1 mouse cellular context compared by ENCODE assay signal in the genomic region with DNA sequence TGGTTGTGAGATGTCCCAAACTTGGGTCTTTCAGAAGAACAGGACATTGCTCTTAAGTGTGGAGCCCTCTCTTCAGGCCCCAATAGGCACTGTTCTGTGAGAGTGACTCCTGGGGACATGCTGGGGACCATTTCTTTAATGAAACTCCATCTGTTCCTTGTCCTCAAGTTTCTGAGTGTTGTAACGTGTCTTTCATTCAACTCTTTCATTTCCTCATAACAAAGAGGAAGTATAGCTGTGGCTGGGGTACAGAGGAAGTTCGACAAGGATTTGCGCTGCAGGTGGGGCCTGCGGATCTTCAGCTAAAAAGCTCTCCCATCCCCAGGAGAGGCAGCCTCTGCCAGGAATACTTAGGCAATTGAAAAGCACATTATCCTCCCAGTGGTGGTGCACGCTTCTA.
A peak's percentile ranks its signal among the peaks of the same experiment; 100 is the strongest.
TF ChIP-seq lines count a peak whose summit lies in the region.

No protein-coding gene starts in this region.

TF ChIP-seq in CH12.LX, 34 proteins besides CTCF, POLR2A, EP300 and RAD21:
- TF ChIP-seq E2F4 (IDR thresholded peaks at IDR 0.05; ENCODE audit: insufficient replicate concordance, low read depth, low read length) (no peak), RCOR1 (conservative IDR thresholded peaks at IDR 0.05; ENCODE audit: low read depth, low read length) (no peak), NELFE (IDR thresholded peaks at IDR 0.05; ENCODE audit: low read depth, low read length) (no peak), MYC (IDR thresholded peaks at IDR 0.05; ENCODE audit: low read depth, low read length) (peak; percentile 86), ZC3H11A (IDR thresholded peaks at IDR 0.05; ENCODE audit: low read depth, low read length) (no peak), ELF1 (IDR thresholded peaks at IDR 0.05; ENCODE audit: low read depth, low read length) (peak; percentile 63), TCF12 (IDR thresholded peaks at IDR 0.05; ENCODE audit: low read depth, low read length) (peak; percentile 71; the same call in 1 of the 2 replicates), JUND (conservative IDR thresholded peaks at IDR 0.05; ENCODE audit: low read depth, low read length) (0 out of 2 replicates have a peak, but pooled peaks have one; percentile 14), MXI1 (IDR thresholded peaks at IDR 0.05; ENCODE audit: low read depth, low read length) (no peak), MEF2A (IDR thresholded peaks at IDR 0.05; ENCODE audit: borderline replicate concordance, low read depth, low read length) (peak; percentile 51; the same call in 1 of the 2 replicates), GABPA (IDR thresholded peaks at IDR 0.05; ENCODE audit: insufficient replicate concordance, low read depth, low read length) (no peak), CHD1 (IDR thresholded peaks at IDR 0.05; ENCODE audit: low read depth, low read length) (no peak), USF1 (IDR thresholded peaks at IDR 0.05; ENCODE audit: low read depth, low read length) (no peak), JUN (IDR thresholded peaks at IDR 0.05; ENCODE audit: insufficient read depth, low read depth, low read length) (0 out of 2 replicates have a peak, but pooled peaks have one; percentile 10), ZNF384 (IDR thresholded peaks at IDR 0.05; ENCODE audit: low read depth, low read length) (no peak), NRF1 (IDR thresholded peaks at IDR 0.05; ENCODE audit: low read depth, low read length) (no peak), HCFC1 (IDR thresholded peaks at IDR 0.05; ENCODE audit: low read depth, low read length) (0 out of 2 replicates have a peak, but pooled peaks have one; percentile 12), MAFK (IDR thresholded peaks at IDR 0.05; ENCODE audit: insufficient replicate concordance, low read length) (0 out of 2 replicates have a peak, but pooled peaks have one; percentile 29), UBTF (IDR thresholded peaks at IDR 0.05; ENCODE audit: low read depth, low read length) (no peak), MAX (IDR thresholded peaks at IDR 0.05; ENCODE audit: low read length) (peak; percentile 56), SIN3A (IDR thresholded peaks at IDR 0.05; ENCODE audit: low read length) (0 out of 2 replicates have a peak, but pooled peaks have one; percentile 59), TBP (conservative IDR thresholded peaks at IDR 0.05; ENCODE audit: low read depth, low read length) (no peak), IRF4 (IDR thresholded peaks at IDR 0.05; ENCODE audit: low read depth, low read length) (peak; percentile 89), ZKSCAN1 (IDR thresholded peaks at IDR 0.05; ENCODE audit: borderline replicate concordance, low read depth, low read length) (no peak), ETS1 (conservative IDR thresholded peaks at IDR 0.05; ENCODE audit: low read depth, low read length) (peak; percentile 43), KAT2A (IDR thresholded peaks at IDR 0.05; ENCODE audit: insufficient replicate concordance, low read length) (no peak), CHD2 (IDR thresholded peaks at IDR 0.05; ENCODE audit: low read length) (peak; percentile 45), SMC3 (IDR thresholded peaks at IDR 0.05; ENCODE audit: low read depth, low read length) (no peak), BHLHE40 (IDR thresholded peaks at IDR 0.05; ENCODE audit: low read depth, low read length) (peak; percentile 62), POLR2AphosphoS2 (IDR thresholded peaks at IDR 0.05; ENCODE audit: low read depth, low read length) (no peak), PAX5 (IDR thresholded peaks at IDR 0.05; ENCODE audit: low read length) (no peak), USF2 (conservative IDR thresholded peaks at IDR 0.05; ENCODE audit: low read depth, low read length) (no peak)
